Mouse (Mus musculus): ENCODE data around the gene Fbxw7. TPM values are rescaled to one million over a fixed set of nuclear protein-coding genes. Genes with fewer than 3 reads are reported as not detected.
A peak's percentile ranks its signal among the peaks of the same experiment; 100 is the strongest.

The Fbxw7 gene
- total RNA-seq, 2 experiments from 2014 or later = 8.4 to 10.0 TPM

GRCm38 (mm10) chr3:84876211-84876610 lies 61.1 kb downstream of the Fbxw7 start:
- no peak for ATAC-seq (replicated peaks; ENCODE audit: poor library complexity)

GRCm38 (mm10) chr3:84883817-84884483 lies 68.9 kb downstream of the Fbxw7 start:
- peak; percentile 95 for ATAC-seq (replicated peaks; ENCODE audit: poor library complexity)

GRCm38 (mm10) chr3:84889648-84890047 lies 74.6 kb downstream of the Fbxw7 start:
- peak; percentile 72 for ATAC-seq (replicated peaks; ENCODE audit: poor library complexity)

GRCm38 (mm10) chr3:84890983-84891382 lies 75.9 kb downstream of the Fbxw7 start:
- ATAC-seq (replicated peaks; ENCODE audit: poor library complexity) = no peak

- ATAC-seq (replicated peaks; ENCODE audit: poor library complexity) = no peak
These were observed 82.9 kb downstream of the Fbxw7 start for GRCm38 (mm10) chr3:84897952-84898351.

GRCm38 (mm10) chr3:84906528-84906927 lies 91.5 kb downstream of the Fbxw7 start:
- peak; percentile 92 for ATAC-seq (replicated peaks; ENCODE audit: poor library complexity)

GRCm38 (mm10) chr3:84914284-84914683 lies 99.2 kb downstream of the Fbxw7 start:
- ATAC-seq (replicated peaks; ENCODE audit: poor library complexity) = no peak

GRCm38 (mm10) chr3:84917903-84918679 lies 103.0 kb downstream of the Fbxw7 start:
- no peak; the same call in 1 of the 2 replicates for ATAC-seq (replicated peaks; ENCODE audit: poor library complexity)

GRCm38 (mm10) chr3:84921704-84922420 lies 106.8 kb downstream of the Fbxw7 start:
- ATAC-seq (replicated peaks; ENCODE audit: poor library complexity) = peak; percentile 82

- ATAC-seq (replicated peaks; ENCODE audit: poor library complexity) = no peak
These were observed 108.2 kb downstream of the Fbxw7 start for GRCm38 (mm10) chr3:84923256-84923655.

- no peak for ATAC-seq (replicated peaks; ENCODE audit: poor library complexity)
These were observed 108.6 kb downstream of the Fbxw7 start for GRCm38 (mm10) chr3:84923670-84924069.

GRCm38 (mm10) chr3:84925229-84925628 lies 110.2 kb downstream of the Fbxw7 start:
- no peak for ATAC-seq (replicated peaks; ENCODE audit: poor library complexity)

- no peak for ATAC-seq (replicated peaks; ENCODE audit: poor library complexity)
These were observed 111.1 kb downstream of the Fbxw7 start for GRCm38 (mm10) chr3:84926140-84926539.

GRCm38 (mm10) chr3:84927168-84927794 lies 112.2 kb downstream of the Fbxw7 start:
- no peak for ATAC-seq (replicated peaks; ENCODE audit: poor library complexity)

- ATAC-seq (replicated peaks; ENCODE audit: poor library complexity) = 0 out of 2 replicates have a peak, but pooled peaks have one; percentile 37
These were observed 112.8 kb downstream of the Fbxw7 start for GRCm38 (mm10) chr3:84927901-84928300.

- no peak for ATAC-seq (replicated peaks; ENCODE audit: poor library complexity)
These were observed 114.1 kb downstream of the Fbxw7 start for GRCm38 (mm10) chr3:84929171-84929570.

GRCm38 (mm10) chr3:84930683-84931082 lies 115.6 kb downstream of the Fbxw7 start:
- no peak for ATAC-seq (replicated peaks; ENCODE audit: poor library complexity)

GRCm38 (mm10) chr3:84935729-84936128 lies 120.7 kb downstream of the Fbxw7 start:
- no peak for ATAC-seq (replicated peaks; ENCODE audit: poor library complexity)

GRCm38 (mm10) chr3:84936252-84936651 lies 121.2 kb downstream of the Fbxw7 start:
- ATAC-seq (replicated peaks; ENCODE audit: poor library complexity) = peak; percentile 51; the same call in 1 of the 2 replicates

- peak; percentile 49 for ATAC-seq (replicated peaks; ENCODE audit: poor library complexity)
These were observed 121.9 kb downstream of the Fbxw7 start for GRCm38 (mm10) chr3:84936956-84937355.
